Mouse (Mus musculus): ENCODE measurements around the gene Nkg7. TPM values are rescaled to one million over a fixed set of nuclear protein-coding genes. Genes with fewer than 3 reads are reported as not detected.

Nkg7 gene
- polyA plus RNA-seq, 1 experiment from 2014 or later = 0.23 TPM

DNA sequence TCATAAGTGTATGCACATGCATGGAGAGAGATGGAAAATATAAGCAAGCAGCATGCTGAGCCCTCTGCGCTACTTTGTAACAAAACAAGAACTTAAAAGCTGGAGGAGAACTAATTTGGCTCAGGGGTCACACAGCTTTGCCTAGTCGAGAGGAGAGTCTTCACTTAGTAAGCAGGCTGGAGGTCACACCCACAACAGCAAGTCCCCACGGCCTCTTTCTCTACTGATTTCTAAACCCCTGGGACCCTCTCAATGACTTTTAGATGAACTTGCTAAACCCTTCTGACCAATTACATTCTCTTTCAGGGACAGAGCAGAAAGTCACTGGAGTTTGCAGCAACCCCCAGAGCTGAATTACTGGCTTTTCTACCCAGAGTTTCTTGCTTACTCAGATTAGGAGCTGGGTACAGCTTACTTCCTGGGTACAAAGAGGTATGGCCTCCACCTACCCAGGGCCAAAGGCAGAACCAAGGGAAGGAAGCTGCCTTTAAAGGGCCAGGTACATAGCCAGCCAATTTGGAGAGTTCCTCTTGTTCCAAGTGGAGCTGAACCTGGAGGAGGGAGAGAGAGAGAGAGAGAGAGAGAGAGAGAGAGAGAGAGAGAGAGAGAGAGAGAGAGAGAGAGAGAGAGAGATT is 12.8 kb upstream of the Nkg7 start:
- in situ Hi-C loops (cut with MboI; ENCODE audit: low pct_unique_long_range_greater_than_20kb) = no loop called here
- no peak for ATAC-seq
- H3K27me3 ChIP-seq = no peaks in the 10 kb centered on the region
- ChIA-PET CTCF (interaction anchor here (0.7 to 3.4 kb wide), 6 partner anchors 16 to 119 kb away, joined by 3 to 17 read pairs (median 8); partner anchors contain the start of genes Etfb and Gm45233), POLR2A (interaction anchor here (0.6 to 1.1 kb wide), 5 partner anchors 8 to 919 kb away, joined by 3 to 4 read pairs (median 3); partner anchors contain the start of gene Zfp141)
- no peak for DNase-seq (ENCODE audit: low read depth, low spot score)
- no peak for TF ChIP-seq CTCF (IDR thresholded peaks at IDR 0.05)

DNA sequence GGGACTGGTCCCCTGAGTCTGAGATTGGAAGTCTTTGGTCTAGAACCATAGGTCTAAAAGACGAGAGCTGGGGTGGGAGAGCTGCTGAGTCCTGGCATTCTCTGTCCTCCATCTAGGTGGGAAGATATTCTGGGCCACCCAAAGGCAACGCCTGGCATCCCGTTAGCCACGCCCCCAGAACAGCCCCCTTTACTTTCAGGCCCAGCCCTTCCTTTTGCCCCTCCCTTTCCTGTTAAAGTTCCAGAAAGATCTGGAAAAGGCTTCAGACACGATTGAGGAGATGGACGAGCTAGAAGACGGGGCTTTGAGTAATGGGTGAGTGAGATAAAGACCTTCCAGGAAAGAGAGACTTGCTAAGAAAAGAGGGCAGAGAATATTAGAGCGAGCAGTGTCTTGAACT is 9.5 kb upstream of the Nkg7 start, which contains the start of gene Lim2:
TSS of gene Lim2 (plus strand) at position 265 of the 400 bp plus-strand sequence.
- CTCF ChIA-PET = no interaction called here
- DNase-seq (ENCODE audit: low read depth, low spot score) = no peak
- H3K27me3 ChIP-seq = no peaks in the 10 kb centered on the region
- POLR2A ChIA-PET = no interaction called here
- ATAC-seq = no peak
- TF ChIP-seq CTCF (IDR thresholded peaks at IDR 0.05) = no peak
- in situ Hi-C loops (cut with MboI; ENCODE audit: low pct_unique_long_range_greater_than_20kb) = no loop called here

DNA sequence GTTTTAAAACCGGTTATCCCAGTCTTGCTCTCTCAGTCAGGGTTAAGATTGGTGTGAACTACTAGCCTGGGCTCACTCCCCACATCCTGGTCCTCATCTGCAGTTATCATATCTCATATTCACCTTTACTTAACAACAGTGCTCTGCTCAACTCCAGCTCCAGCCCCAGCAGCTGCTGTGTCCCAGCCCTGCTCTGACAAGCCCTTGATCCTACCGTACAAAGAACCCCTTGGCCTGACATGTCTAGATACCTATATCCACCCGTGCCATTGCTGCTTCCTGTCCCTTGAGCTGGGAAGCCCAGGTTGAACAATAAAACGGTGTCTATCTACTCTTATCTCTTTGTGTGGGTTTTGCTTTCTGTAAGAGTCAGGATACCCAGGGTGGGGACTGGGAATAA is 7.4 kb upstream of the Nkg7 start:
- no peaks in the 10 kb centered on the region for H3K27me3 ChIP-seq
- TF ChIP-seq CTCF (IDR thresholded peaks at IDR 0.05) = no peak
- ChIA-PET CTCF (no interaction called here), POLR2A (no interaction called here)
- in situ Hi-C loops (cut with MboI; ENCODE audit: low pct_unique_long_range_greater_than_20kb) = no loop called here
- ATAC-seq (no peak), DNase-seq (ENCODE audit: low read depth, low spot score) (no peak)

DNA sequence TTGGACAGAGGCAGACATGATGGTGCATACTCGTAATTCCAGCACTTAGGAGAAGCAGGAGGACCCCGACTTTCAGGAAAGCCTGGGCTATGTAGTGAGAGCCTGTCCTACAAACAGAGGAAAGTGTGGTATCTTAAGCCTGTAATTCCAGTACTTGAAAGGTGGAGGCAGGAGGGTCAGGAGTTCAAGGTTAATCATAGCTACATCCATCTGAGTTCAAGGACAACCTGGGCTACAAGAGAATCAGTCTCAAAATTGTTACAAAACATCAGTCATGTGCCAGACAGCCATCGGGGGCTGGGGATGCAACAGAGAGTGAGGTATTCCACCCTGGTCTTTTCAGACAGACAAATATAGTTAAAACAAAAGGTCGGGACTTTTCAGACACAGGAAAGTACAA is 4.0 kb upstream of the Nkg7 start:
- ChIA-PET CTCF (no interaction called here), POLR2A (no interaction called here)
- H3K27me3 ChIP-seq = no peaks in the 10 kb centered on the region
- no peak for TF ChIP-seq CTCF (IDR thresholded peaks at IDR 0.05)
- DNase-seq (ENCODE audit: low read depth, low spot score) (no peak), ATAC-seq (no peak)
- in situ Hi-C loops (cut with MboI; ENCODE audit: low pct_unique_long_range_greater_than_20kb) = no loop called here

DNA sequence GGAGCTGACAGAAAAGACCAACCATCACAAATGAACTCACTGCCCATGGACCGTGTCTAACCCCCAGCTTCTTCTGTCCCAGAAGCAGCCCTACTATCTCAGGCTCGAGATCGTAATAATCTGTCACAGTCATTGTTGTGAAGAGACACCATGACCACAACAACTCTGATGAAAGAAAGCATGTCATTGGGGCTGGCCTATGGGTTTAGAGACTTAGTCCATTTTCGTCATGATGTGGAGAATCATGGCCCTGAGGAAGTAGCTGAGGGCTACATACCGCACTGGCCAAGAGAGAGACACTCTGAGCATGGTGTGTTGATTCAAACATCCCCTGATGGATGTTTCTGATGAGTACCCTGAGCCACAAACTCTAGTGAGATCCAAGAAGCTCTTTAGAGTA is 2.2 kb upstream of the Nkg7 start:
- no peaks in the 10 kb centered on the region for H3K27me3 ChIP-seq
- ChIA-PET POLR2A (no interaction called here), CTCF (interaction anchor here (0.6 to 3.6 kb wide), 2 partner anchors 9 to 12 kb away, joined by 3 to 12 read pairs; partner anchors contain the start of genes Etfb and Gm45233)
- TF ChIP-seq CTCF (IDR thresholded peaks at IDR 0.05) = no peak
- in situ Hi-C loops (cut with MboI; ENCODE audit: low pct_unique_long_range_greater_than_20kb) = no loop called here
- DNase-seq (ENCODE audit: low read depth, low spot score) (no peak), ATAC-seq (no peak)

DNA sequence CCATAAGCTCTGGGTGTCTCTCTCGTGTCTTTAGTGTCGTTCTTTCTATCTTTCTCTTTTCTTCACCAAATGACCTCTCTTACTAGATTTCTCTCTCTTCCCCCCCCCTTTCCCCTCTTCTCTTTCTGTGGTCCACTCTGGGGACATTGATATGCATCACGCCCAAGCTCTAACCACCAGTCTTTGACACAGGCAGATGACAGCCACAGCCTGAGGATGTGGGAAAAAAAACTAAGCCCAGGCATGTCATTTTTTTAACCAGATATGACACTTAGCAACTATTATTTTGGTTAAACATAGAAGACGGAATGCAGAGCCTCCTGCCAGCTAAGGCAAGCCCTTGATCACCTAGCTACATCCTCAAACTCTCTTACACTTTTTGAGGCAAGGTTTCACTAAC is 1.7 kb downstream of the Nkg7 start:
- DNase-seq (ENCODE audit: low read depth, low spot score) (no peak), ATAC-seq (no peak)
- ChIA-PET POLR2A (no interaction called here), CTCF (interaction anchor here (1.5 kb wide), 1 partner anchor 28 kb away, joined by 4 read pairs; no protein-coding TSS in a partner anchor)
- in situ Hi-C loops (cut with MboI; ENCODE audit: low pct_unique_long_range_greater_than_20kb) = no loop called here
- TF ChIP-seq CTCF (IDR thresholded peaks at IDR 0.05) = no peak
- H3K27me3 ChIP-seq = no peaks in the 10 kb centered on the region

DNA sequence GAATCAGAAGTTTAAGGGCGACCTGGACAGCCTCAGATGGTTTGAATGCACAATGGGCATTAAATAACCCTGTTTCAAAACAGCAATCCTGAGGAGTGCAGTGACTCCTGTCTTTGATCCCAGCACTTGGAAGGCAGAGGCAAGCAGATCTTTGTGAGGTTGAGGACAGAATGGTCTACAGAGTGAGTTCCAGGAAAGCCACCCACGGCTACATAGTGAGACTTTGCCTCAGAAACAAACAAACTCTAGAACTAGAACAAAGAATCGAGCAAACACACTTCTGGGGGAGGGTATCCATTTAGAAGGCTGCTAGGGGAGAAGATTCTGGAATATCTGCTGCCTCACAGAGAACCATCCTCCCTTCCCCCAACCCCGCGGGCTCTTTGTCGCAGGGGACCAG is 3.6 kb downstream of the Nkg7 start, which contains the start of gene Cldnd2:
TSS of gene Cldnd2 (plus strand) at position 301 of the 400 bp plus-strand sequence.
- in situ Hi-C loops (cut with MboI; ENCODE audit: low pct_unique_long_range_greater_than_20kb) = loop anchor here (10.0 kb wide), 1 partner anchor 126 kb away; the partner anchor contains the start of gene Zfp715
- POLR2A ChIA-PET = interaction anchor here (0.6 to 1.0 kb wide), 2 partner anchors 17 to 61 kb away, joined by 3 to 4 read pairs; no protein-coding TSS in a partner anchor
- no peak for TF ChIP-seq CTCF (IDR thresholded peaks at IDR 0.05)
- no peak for DNase-seq (ENCODE audit: low read depth, low spot score)
- no peak for ATAC-seq
- H3K27me3 ChIP-seq = no peaks in the 10 kb centered on the region
- CTCF ChIA-PET = interaction anchor here (0.9 kb wide), 1 partner anchor 27 kb away, joined by 3 read pairs; no protein-coding TSS in a partner anchor

DNA sequence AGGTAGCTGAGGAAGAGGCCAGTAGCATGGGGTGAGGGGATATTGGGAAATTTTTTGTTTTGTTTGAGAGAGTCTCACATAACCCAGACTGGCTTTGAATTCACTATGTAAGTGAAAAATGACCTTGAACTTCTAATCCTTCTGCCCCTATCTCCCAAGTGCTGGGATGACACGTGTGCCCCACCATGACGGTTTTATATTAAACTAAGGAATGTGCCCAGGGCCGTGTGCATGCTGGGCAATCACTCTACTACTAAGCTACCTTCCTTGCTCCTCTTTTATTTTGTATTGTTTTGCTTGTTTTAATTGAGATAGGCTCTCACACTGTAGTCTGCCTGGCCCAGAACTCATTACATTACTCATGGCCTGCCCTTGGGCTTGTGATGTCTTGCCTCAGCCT is 4.2 kb downstream of the Nkg7 start:
- DNase-seq (ENCODE audit: low read depth, low spot score) (no peak), ATAC-seq (no peak)
- in situ Hi-C loops (cut with MboI; ENCODE audit: low pct_unique_long_range_greater_than_20kb) = loop anchor here (10.0 kb wide), 1 partner anchor 126 kb away; the partner anchor contains the start of gene Zfp715
- no peaks in the 10 kb centered on the region for H3K27me3 ChIP-seq
- TF ChIP-seq CTCF (IDR thresholded peaks at IDR 0.05) = no peak
- ChIA-PET POLR2A (interaction anchor here (0.7 kb wide), 2 partner anchors 16 to 45 kb away, joined by 3 to 4 read pairs; no protein-coding TSS in a partner anchor), CTCF (interaction anchor here (0.9 kb wide), 1 partner anchor 26 kb away, joined by 3 read pairs; no protein-coding TSS in a partner anchor)

DNA sequence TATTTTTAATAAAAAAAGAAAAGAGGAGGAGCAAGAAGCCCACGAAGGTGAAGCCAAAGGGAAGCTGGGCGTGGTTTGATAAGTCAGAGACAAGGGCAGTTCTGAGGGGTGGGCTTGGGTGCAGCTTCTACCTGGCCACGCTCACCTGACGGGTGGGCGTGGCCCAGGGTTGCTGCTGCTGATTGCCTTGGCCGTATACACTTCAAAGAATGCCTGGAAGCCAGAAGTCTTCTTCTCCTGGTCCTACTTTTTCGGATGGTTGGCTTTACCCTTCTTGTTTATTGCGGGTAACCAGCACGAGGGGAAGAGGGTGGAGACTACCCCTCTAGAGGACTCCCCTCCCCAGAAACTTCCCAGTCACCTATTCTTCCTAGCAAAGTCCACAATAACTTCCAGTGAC is 5.8 kb downstream of the Nkg7 start:
- no peak for DNase-seq (ENCODE audit: low read depth, low spot score)
- in situ Hi-C loops (cut with MboI; ENCODE audit: low pct_unique_long_range_greater_than_20kb) = loop anchor here (10.0 kb wide), 1 partner anchor 128 kb away; the partner anchor contains the start of gene Zfp715
- ATAC-seq = no peak
- H3K27me3 ChIP-seq = no peaks in the 10 kb centered on the region
- TF ChIP-seq CTCF (IDR thresholded peaks at IDR 0.05) = no peak
- ChIA-PET POLR2A (interaction anchor here (0.7 to 1.1 kb wide), 2 partner anchors 16 to 19 kb away, joined by 3 read pairs; no protein-coding TSS in a partner anchor), CTCF (interaction anchor here (1.2 to 2.2 kb wide), 3 partner anchors 8 to 20 kb away, joined by 4 to 11 read pairs (median 5); no protein-coding TSS in a partner anchor)

DNA sequence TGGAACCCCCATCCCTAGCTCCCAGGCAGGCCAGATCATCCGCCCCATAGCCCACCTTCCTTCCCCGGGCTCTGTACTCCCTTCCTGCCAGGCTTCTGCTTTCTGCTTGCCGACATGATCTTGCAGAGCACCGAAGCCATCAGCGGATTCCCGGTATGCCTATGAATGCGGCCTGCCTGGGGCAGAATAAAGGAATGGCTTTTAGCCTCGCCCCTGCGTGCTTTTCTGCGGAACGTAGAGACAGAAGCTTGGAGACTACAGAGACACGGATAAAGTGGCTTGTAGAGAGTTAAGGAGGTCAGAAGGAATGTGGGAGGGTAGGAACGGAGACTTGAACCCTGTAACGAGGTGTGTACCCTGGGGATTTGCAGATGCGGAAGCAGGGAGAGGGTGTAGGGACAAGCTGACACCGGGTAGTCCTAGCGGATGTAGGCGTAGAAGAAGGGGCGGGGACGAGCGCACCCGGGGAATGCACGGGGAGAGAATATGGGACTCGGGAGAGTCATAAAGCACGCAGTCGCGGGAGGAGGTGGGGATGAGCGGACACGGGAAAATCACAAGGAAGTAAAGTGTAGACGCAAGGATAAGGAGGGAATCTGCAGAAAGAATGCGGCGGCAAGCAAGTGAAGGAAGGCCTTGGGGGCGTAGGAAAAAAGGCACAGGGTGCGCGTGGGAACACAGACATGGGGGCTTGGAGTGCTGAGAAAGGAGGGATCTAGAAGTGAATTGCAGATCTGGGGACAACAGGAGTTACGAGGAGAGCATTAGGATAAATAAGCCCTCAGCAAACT is 6.4 kb downstream of the Nkg7 start:
- ATAC-seq (peak; percentile 89), DNase-seq (ENCODE audit: low read depth, low spot score) (peak; percentile 58)
- ChIA-PET POLR2A (interaction anchor here (0.7 to 1.1 kb wide), 2 partner anchors 15 to 20 kb away, joined by 3 read pairs; no protein-coding TSS in a partner anchor), CTCF (interaction anchor here (0.8 to 2.2 kb wide), 4 partner anchors 8 to 20 kb away, joined by 3 to 11 read pairs (median 4); no protein-coding TSS in a partner anchor)
- in situ Hi-C loops (cut with MboI; ENCODE audit: low pct_unique_long_range_greater_than_20kb) = loop anchor here (10.0 kb wide), 1 partner anchor 129 kb away; the partner anchor contains the start of gene Zfp715
- TF ChIP-seq CTCF (IDR thresholded peaks at IDR 0.05) = no peak
- no peaks in the 10 kb centered on the region for H3K27me3 ChIP-seq

Measured in Patski (cell line).